Mouse (Mus musculus) neural tube, embryonic 15.5 days (tissue): ENCODE results near the gene Cplx3. TPM values are rescaled to one million over a fixed set of nuclear protein-coding genes. Genes with fewer than 3 reads are reported as not detected.

Source experiments
- ATAC-seq: fragments of 200-750 bp; cut with Nextera tagmentation; 2 replicates; pipeline ENCODE4 v1.8.0; 2017; ENCODE audit warnings: mild to moderate bottlenecking, moderate TSS enrichment, moderate library complexity; ENCODE audit not compliant: low FRiP score
- H3K27ac ChIP-seq: fragments of 300-500 bp; sonication (generic); replicated peaks from 2 replicates; pipeline ENCODE4 v1.5.1; 2015; ENCODE audit warnings: mild to moderate bottlenecking, inconsistent platforms
- H3K27me3 ChIP-seq: fragments of 300-500 bp; sonication (generic); replicated peaks from 2 replicates; pipeline ENCODE4 v1.6.1; 2015; ENCODE audit warnings: inconsistent platforms
- H3K36me3 ChIP-seq: fragments of 300-500 bp; sonication (generic); 2 replicates; pipeline ENCODE4 v1.6.1; 2015; ENCODE audit warnings: inconsistent platforms
- H3K4me1 ChIP-seq: fragments of 300-500 bp; sonication (generic); 2 replicates; pipeline ENCODE4 v1.6.1; 2015; ENCODE audit warnings: inconsistent platforms
- H3K4me2 ChIP-seq: fragments of 300-500 bp; sonication (generic); 2 replicates; pipeline ENCODE4 v1.6.1; 2015; ENCODE audit warnings: inconsistent platforms, mild to moderate bottlenecking, moderate library complexity
- H3K4me3 ChIP-seq: fragments of 300-500 bp; sonication (generic); replicated peaks from 2 replicates; pipeline ENCODE4 v1.5.1; 2015; ENCODE audit warnings: mild to moderate bottlenecking, inconsistent platforms
- H3K9ac ChIP-seq: fragments of 300-500 bp; sonication (generic); replicated peaks from 2 replicates; pipeline ENCODE4 v1.6.1; 2015; ENCODE audit warnings: mild to moderate bottlenecking, inconsistent platforms
- H3K9me3 ChIP-seq: fragments of 300-500 bp; sonication (generic); replicated peaks from 2 replicates; pipeline ENCODE4 v1.6.1; 2016; ENCODE audit warnings: inconsistent platforms
- WGBS: fragments of 180-500 bp; shearing (Covaris S2); methylation state at CpG from one replicate; pipeline ENCODE4 v1.1.7; 2015; ENCODE audit warnings: mixed read lengths; 5-methylcytosine and 5-hydroxymethylcytosine counted together
- polyA plus RNA-seq: library from polyadenylated mRNA; unstranded; fragments of >200 nt; fragmentation: Nextera tagmentation; extraction: Ambion mirVana; gene quantifications from 2 replicates; pipeline ENCODE4 v1.2.1, GENCODE M21; 2015

Cplx3 gene
- polyA plus RNA-seq, 1 experiment from 2014 or later = 0.23 TPM

DNA sequence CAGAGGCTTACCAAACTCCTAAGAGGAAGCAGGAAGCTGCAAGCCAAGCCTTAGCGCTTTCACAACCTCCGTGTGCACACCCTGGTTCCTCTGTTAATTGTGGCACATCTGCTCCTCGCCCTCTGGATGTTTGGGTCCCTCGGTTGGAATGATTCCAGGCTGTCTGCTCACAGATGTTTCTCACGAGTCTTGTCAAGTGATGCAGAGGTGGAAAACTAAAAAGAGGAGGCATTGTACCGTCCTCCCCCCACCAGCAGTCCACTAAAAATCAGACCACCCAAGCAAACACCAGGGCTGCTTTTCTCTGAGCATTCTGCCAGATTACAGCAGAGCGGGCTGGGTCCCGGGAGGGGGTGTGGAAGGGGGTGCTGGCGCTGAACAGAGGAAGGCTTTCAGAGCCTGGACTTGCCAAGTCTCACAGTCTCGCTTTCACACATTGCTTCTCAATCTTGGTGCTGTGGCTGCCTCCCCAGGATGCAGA is 40.3 kb downstream of the Cplx3 start:
- no peak overlapping the region for H3K4me2 ChIP-seq
- H3K9ac ChIP-seq = no peak overlapping the region
- H3K27me3 ChIP-seq = no peaks in the 10 kb centered on the region
- H3K4me1 ChIP-seq = peaks cover 43% of the 10 kb centered on the region
- H3K9me3 ChIP-seq = no peaks in the 10 kb centered on the region
- 52% methylated on average over 10 of the region's 10 CpGs for WGBS
- H3K36me3 ChIP-seq = peaks cover 22% of the 10 kb centered on the region
- H3K27ac ChIP-seq = peak overlapping the region; percentile 64
- no peak overlapping the region for H3K4me3 ChIP-seq
- ATAC-seq = no peak

- H3K36me3 ChIP-seq = peaks cover 15% of the 10 kb centered on the region
- no peak overlapping the region for H3K9ac ChIP-seq
- H3K4me2 ChIP-seq = no peak overlapping the region
- H3K27me3 ChIP-seq = no peaks in the 10 kb centered on the region
- no peak overlapping the region for H3K27ac ChIP-seq
- no peak for ATAC-seq
- no peak overlapping the region for H3K4me3 ChIP-seq
- 92% methylated on average over 6 of the region's 6 CpGs for WGBS
- H3K9me3 ChIP-seq = no peaks in the 10 kb centered on the region
- H3K4me1 ChIP-seq = peaks cover 48% of the 10 kb centered on the region
These were observed 41.5 kb downstream of the Cplx3 start for GRCm38 (mm10) chr9:57564609-57565008.

GRCm38 (mm10) chr9:57562896-57563372 is 43.1 kb downstream of the Cplx3 start:
- no peak overlapping the region for H3K4me3 ChIP-seq
- no peak for ATAC-seq
- H3K9me3 ChIP-seq = no peaks in the 10 kb centered on the region
- no peak overlapping the region for H3K9ac ChIP-seq
- no peak overlapping the region for H3K27ac ChIP-seq
- H3K27me3 ChIP-seq = no peaks in the 10 kb centered on the region
- no peak overlapping the region for H3K4me2 ChIP-seq
- peaks cover 48% of the 10 kb centered on the region for H3K4me1 ChIP-seq
- H3K36me3 ChIP-seq = no peaks in the 10 kb centered on the region
- 77% methylated on average over 4 of the region's 4 CpGs for WGBS

DNA sequence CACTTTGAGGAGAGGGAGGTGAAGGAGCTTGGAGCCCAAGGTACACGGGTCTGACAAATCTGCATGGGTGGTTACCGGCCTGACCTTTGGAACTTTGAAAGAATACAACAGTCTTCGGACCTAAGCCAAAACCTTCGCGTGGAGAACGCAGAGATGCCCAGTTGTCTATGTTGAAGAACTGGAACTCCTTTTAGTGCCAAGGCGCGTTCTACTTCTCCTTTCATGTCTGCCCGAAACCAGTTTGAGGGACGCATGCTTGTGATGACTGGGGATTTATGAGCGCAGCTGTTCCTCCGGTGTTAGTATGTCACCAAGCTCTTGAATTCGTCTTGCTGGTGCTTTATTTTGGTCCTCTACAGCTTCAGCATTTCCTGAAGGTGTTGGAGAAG is 44.4 kb downstream of the Cplx3 start:
- peak overlapping the region; percentile 85 for H3K4me3 ChIP-seq
- H3K27ac ChIP-seq = no peak overlapping the region
- WGBS = 78% methylated on average over 13 of the region's 13 CpGs
- ATAC-seq = no peak
- H3K4me1 ChIP-seq = peaks cover 48% of the 10 kb centered on the region
- H3K36me3 ChIP-seq = no peaks in the 10 kb centered on the region
- H3K9me3 ChIP-seq = no peaks in the 10 kb centered on the region
- H3K9ac ChIP-seq = no peak overlapping the region
- H3K4me2 ChIP-seq = peak overlapping the region; percentile 90
- H3K27me3 ChIP-seq = no peaks in the 10 kb centered on the region

DNA sequence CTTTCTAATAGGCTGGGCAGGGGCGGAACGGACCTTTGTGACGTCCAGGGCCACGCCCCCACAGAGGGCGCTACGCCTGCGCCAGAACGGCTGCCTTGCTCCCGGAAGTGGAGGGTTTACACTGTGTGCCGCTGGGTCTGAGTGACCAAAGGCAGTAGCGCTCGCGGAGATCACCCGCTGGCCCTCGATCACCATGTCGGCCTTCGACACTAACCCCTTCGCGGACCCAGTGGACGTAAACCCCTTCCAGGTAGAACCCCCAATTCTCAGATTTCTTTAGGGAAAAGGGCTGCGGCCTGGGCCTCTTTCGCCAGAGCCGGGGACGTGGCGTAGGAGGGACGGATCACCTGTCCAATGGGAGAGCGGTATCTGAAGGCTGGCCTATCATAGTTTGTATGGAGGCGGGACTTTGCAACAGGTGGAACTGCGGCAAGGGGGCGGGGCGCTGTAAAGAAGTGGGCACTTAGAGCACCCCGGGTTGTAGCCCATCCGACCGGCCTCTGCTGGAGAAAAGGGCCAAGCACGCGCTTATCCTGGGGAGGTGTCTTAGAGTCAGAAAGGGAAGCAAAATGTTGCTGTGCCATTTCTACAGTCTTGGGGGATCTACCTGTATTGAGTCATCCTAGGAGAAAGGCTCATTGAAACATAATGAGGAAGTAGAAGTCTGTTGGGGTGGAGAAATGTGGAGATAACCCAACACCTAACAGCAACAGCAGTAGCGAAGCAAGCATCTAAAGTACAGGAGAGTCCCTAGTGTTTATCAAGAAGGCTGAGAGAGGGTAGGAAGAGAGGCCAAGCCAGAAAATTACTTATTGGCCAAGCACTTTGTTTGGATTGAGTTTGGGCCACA is 45.0 kb downstream of the Cplx3 start, which contains the start of gene Scamp2:
TSS of gene Scamp2 (plus strand) at position 83 of the 850 bp plus-strand sequence.
- Histone ChIP-seq H3K27me3 (no peaks in the 10 kb centered on the region), H3K9ac (peak within 1 kb of the TSS; percentile 66), H3K9me3 (no peaks in the 10 kb centered on the region), H3K36me3 (no peaks in the 10 kb centered on the region), H3K4me1 (peaks cover 41% of the 10 kb centered on the region), H3K27ac (peak within 1 kb of the TSS; percentile 91), H3K4me3 (peak within 1 kb of the TSS; percentile 85), H3K4me2 (peak within 1 kb of the TSS; percentile 90)
- peak; percentile 99 for ATAC-seq
- 1% methylated on average over 37 of the region's 37 CpGs for WGBS

- Histone ChIP-seq H3K4me3 (peak overlapping the region; percentile 85), H3K4me2 (peak overlapping the region; percentile 90), H3K9ac (peak overlapping the region; percentile 66), H3K4me1 (peaks cover 33% of the 10 kb centered on the region), H3K9me3 (no peaks in the 10 kb centered on the region), H3K36me3 (no peaks in the 10 kb centered on the region), H3K27ac (peak overlapping the region; percentile 91), H3K27me3 (no peaks in the 10 kb centered on the region)
- ATAC-seq = peak; percentile 7; the same call in 1 of the 2 replicates
- WGBS = 26% methylated on average over 7 of the region's 7 CpGs
These were observed 45.8 kb downstream of the Cplx3 start for GRCm38 (mm10) chr9:57560263-57560662.

DNA sequence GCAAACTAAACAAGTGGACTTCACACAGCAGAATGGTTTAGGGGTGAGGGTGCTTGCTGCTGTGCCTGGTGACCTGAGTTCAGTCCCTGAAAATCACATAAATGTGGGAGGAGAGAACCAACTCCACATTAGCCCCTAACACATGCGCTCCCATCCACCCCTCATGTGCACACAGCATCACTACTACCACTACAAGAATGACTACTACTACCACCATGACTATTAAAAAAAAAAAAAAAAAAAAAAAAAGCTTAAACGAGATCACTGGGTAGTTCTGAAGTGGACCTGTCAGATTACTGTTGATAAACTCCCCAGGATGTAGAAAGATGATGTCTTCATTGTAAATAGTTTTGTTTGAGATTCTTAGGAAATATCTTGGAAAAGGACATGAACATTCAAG is 46.5 kb downstream of the Cplx3 start:
- Histone ChIP-seq H3K4me1 (peaks cover 33% of the 10 kb centered on the region), H3K27ac (no peak overlapping the region), H3K27me3 (no peaks in the 10 kb centered on the region), H3K4me2 (no peak overlapping the region), H3K36me3 (no peaks in the 10 kb centered on the region), H3K9ac (no peak overlapping the region), H3K9me3 (no peaks in the 10 kb centered on the region), H3K4me3 (no peak overlapping the region)
- 75% methylated on average over 2 of the region's 2 CpGs for WGBS
- ATAC-seq = no peak

GRCm38 (mm10) chr9:57558625-57559024 is 47.5 kb downstream of the Cplx3 start:
- Histone ChIP-seq H3K4me2 (no peak overlapping the region), H3K4me1 (peaks cover 30% of the 10 kb centered on the region), H3K27ac (no peak overlapping the region), H3K9me3 (no peaks in the 10 kb centered on the region), H3K9ac (no peak overlapping the region), H3K36me3 (no peaks in the 10 kb centered on the region), H3K27me3 (no peaks in the 10 kb centered on the region), H3K4me3 (no peak overlapping the region)
- WGBS = 86% methylated on average over 4 of the region's 4 CpGs
- no peak for ATAC-seq

DNA sequence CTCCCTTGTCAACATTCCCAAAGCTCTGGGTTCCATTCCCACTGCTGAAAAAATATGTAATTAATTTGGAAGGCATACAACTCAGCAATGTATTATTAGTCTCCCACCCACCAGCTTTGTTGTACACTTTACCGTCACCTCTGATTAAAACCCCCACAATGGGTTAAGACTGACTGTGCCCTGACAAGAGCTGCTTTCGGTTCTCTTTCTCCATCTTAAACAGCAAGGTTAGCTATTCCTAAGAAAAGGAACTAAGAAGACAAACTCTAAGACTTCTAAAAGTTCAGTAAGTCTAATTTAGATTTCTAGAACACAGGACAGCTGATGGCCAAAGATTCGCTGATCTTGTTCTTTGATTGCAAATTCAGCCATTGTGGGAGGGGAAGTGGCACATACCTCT is 48.9 kb downstream of the Cplx3 start:
- peaks cover 24% of the 10 kb centered on the region for H3K4me1 ChIP-seq
- H3K4me2 ChIP-seq = no peak overlapping the region
- no peak overlapping the region for H3K27ac ChIP-seq
- no peaks in the 10 kb centered on the region for H3K27me3 ChIP-seq
- WGBS = 81% methylated on average over 3 of the region's 3 CpGs
- no peaks in the 10 kb centered on the region for H3K9me3 ChIP-seq
- H3K9ac ChIP-seq = no peak overlapping the region
- no peak for ATAC-seq
- no peak overlapping the region for H3K4me3 ChIP-seq
- H3K36me3 ChIP-seq = no peaks in the 10 kb centered on the region

- H3K36me3 ChIP-seq = peaks cover 12% of the 10 kb centered on the region
- no peak overlapping the region for H3K4me2 ChIP-seq
- 29% methylated on average over 3 of the region's 3 CpGs for WGBS
- no peak overlapping the region for H3K4me3 ChIP-seq
- H3K9ac ChIP-seq = no peak overlapping the region
- ATAC-seq = no peak
- H3K4me1 ChIP-seq = peaks cover 16% of the 10 kb centered on the region
- H3K27me3 ChIP-seq = no peaks in the 10 kb centered on the region
- H3K27ac ChIP-seq = no peak overlapping the region
- no peaks in the 10 kb centered on the region for H3K9me3 ChIP-seq
These were observed 51.3 kb downstream of the Cplx3 start for GRCm38 (mm10) chr9:57554753-57555152.

GRCm38 (mm10) chr9:57553119-57553518 is 53.0 kb downstream of the Cplx3 start:
- Histone ChIP-seq H3K4me1 (peaks cover 31% of the 10 kb centered on the region), H3K4me2 (no peak overlapping the region; the same call in 1 of the 2 replicates), H3K27ac (no peak overlapping the region), H3K4me3 (peak overlapping the region; percentile 57; the same call in 1 of the 2 replicates), H3K36me3 (peaks cover 29% of the 10 kb centered on the region), H3K27me3 (no peaks in the 10 kb centered on the region), H3K9me3 (no peaks in the 10 kb centered on the region), H3K9ac (no peak overlapping the region)
- 74% methylated on average over 11 of the region's 11 CpGs for whole genome bisulfite sequencing
- 0 out of 2 replicates have a peak, but pooled peaks have one; percentile 3 for ATAC-seq
